Mouse (Mus musculus) layer of hippocampus, postnatal 14 days (tissue): ENCODE data around the gene Gpn2. TPM values are rescaled to one million over a fixed set of nuclear protein-coding genes. Genes with fewer than 3 reads are reported as not detected.

Source experiments
- DNase-seq, 2 experiments: peaks; one replicate each; pipeline ENCODE4 v3.0.0; 2021 to 2022; ENCODE audit warnings: low spot score in 2 of 2, mixed read lengths in 1 of 2
- total RNA-seq, 2 experiments: library from RNA; stranded (reverse); gene quantifications; 2 replicates each; pipeline ENCODE4 v1.2.3; 2021

The Gpn2 gene
- total RNA-seq, 2 experiments from 2014 or later = 11.1 to 11.4 TPM

- no peak for DNase-seq
Measured at GRCm38 (mm10) chr4:133583690-133584058, 488 bp upstream of the Gpn2 start.

DNA sequence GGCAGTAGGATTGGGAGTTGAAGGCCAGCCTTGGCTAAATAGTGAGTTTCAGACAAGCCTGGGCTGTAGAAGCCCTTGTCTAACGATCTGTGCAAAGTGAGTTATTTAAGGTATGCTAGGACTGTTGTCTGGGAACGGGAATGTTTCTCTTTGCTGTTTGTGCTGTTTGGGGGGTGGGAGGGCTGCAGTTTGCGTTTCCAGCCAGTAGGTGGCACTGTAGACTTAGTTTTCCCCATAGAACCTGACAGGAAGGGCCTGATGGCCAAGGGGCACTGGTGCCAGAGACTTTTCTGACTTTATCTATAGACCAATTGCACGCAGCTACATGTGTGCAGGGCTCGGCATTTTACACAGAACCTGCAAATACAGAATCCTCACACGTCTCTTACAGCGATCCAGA lies 8.4 kb downstream of the Gpn2 start:
- DNase-seq = peak; percentile 66 to 67

GRCm38 (mm10) chr4:133595538-133595937 lies 11.4 kb downstream of the Gpn2 start:
- no peak for DNase-seq

- no peak for DNase-seq
Measured at GRCm38 (mm10) chr4:133596084-133596483, 11.9 kb downstream of the Gpn2 start.

DNA sequence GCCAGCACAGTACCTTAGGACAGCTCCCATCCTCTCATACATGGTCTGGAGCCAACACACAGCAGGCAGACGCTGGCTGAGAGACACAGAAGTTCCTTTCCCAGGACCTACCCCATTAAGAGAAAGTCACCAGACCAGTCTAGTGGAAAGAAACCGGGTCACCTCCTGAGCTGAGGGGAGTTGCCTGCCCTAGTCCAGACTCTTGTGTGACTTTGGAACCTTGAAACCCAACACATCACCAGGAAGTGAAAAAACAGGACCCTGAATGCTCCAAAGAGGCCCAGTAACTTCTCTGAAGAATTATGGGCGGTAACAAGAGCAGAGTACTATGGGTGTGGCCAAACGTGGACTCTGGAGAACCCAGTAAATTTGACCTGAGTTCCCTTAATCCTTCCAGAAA lies 14.5 kb downstream of the Gpn2 start:
- no peak for DNase-seq

DNA sequence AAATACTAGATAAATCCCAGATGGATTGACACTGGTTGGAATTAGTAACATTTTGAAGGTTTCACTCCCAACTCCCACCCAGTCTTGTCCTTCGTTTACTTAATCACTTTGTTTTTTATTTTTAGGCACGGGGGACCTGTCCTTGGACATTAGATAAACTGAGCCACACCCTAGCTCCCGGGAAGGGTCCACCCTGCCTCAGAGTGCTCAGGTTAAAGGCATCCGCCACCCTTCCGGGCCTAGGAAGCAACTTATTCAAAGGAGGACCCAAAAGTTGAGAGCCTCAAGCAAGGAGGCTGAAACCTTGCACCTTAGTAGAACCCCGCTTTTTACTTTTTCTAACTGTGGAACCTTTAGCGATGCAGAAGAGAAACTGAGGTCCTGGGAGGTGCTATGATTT lies 15.0 kb downstream of the Gpn2 start:
- no peak for DNase-seq

- DNase-seq = peak; percentile 47 to 78
Measured at GRCm38 (mm10) chr4:133599571-133600073, 15.5 kb downstream of the Gpn2 start.

DNA sequence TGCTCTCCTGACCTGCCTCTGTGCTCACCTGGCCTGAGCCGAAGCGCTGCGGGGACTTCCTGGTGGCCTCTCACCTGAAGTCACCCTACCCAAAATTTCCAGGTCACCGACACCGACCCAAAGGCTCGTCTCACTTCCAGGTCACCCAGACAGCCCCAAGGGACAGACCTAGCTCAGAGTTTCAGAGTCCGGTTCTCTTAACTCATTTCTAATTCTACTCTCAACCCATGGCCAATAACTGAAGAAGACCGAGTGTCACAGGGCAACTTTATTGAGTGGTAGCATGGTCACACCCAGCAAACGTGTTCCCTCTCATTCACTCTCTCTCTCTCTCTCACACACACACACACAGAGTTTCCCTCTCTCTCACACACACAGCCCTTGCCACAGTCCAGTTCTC lies 16.1 kb downstream of the Gpn2 start:
- no peak for DNase-seq

DNA sequence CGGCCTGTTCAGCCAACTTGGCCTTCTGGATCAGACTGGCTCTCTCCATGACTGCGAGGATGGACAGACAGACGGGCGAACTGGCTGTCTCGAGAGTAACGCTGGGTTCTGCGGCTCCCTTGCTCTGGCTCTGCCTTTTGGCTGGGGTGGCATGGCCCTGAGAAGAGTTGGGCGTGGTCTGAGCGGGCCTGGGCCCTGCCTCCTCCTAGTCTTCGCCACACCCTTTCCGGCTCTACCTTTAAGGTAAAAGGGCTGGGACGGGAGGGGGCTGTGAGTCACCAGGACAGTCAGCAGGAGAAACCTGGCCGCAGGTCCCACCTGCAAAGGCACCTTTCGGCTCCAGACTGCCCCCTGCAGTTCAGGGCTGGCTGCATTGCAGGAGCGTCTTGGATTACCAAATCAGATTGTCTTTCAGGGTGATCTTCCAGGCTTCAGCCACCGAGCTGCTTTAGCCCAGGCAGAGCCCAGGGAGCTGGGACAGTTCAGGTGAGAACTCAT lies 17.6 kb downstream of the Gpn2 start, which contains the start of gene Sfn:
Sfn (minus strand) TSS at position 448 of the 498 bp plus-strand sequence.
- DNase-seq = no peak

- DNase-seq = no peak
Measured at GRCm38 (mm10) chr4:133603056-133603455, 18.9 kb downstream of the Gpn2 start.

DNA sequence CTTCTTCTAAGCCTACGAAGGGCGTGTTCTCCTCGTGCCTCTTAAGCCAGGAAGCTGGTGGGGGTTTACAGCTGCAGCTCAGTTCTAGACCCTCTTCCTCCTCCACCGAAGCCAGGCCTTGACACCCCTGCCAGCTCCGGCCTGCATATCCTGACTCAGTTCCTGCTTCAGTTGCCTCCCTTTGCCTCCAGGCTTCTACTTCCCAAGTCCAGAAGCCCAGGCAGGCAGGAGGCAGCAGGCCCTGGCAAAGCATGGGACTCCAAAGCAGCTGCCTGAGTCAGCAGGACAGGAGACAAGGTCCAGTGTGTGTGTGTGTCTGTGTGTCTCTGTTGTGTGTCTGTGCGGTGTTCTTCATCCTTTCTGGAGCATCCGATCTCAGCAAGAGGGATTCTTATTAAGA lies 20.0 kb downstream of the Gpn2 start:
- DNase-seq = no peak

GRCm38 (mm10) chr4:133604856-133605255 lies 20.7 kb downstream of the Gpn2 start:
- no peak for DNase-seq

GRCm38 (mm10) chr4:133605330-133605729 lies 21.2 kb downstream of the Gpn2 start:
- no peak for DNase-seq

DNA sequence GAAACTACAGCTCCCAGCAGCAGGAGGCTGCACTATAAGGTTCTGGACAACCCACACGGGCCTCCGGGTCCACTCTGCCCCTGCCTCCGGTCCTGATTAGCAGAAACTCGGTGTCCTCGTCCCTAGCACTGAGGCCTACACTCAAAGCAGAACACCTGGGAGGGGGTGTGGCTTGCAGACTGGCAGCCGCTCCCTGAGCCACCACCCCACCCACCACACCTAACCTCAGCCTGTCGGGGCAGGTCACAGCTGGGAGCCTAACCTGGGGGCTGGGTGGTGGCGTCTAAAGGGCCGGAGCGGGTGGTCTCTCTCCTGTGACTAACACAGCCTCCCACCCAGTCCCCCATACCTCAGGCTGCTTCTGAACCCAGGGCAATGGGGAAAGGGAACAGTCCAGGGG lies 23.1 kb downstream of the Gpn2 start:
- no peak for DNase-seq

GRCm38 (mm10) chr4:133609719-133610118 lies 25.6 kb downstream of the Gpn2 start:
- peak; percentile 57 to 66 for DNase-seq

- no peak for DNase-seq
Measured at GRCm38 (mm10) chr4:133611815-133612214, 27.7 kb downstream of the Gpn2 start.

DNA sequence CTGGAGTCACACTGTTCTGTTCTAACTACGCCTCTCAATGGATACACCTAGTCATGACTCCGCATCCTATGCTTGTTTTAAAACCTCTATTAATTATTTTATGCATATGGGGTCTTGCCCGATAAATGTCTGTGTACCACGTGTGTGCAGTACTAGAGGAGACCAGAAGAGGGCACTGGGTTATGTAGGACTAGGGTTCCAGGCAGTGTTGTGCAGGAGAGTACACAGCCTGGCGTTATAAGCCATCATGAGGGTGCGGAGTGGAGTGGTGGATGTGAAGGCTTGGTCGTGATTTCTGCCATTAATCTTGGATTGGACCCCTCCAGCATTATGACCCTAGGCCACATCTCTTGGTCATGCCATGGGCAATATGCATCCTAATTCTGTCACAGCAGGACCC lies 28.3 kb downstream of the Gpn2 start:
- no peak for DNase-seq

DNA sequence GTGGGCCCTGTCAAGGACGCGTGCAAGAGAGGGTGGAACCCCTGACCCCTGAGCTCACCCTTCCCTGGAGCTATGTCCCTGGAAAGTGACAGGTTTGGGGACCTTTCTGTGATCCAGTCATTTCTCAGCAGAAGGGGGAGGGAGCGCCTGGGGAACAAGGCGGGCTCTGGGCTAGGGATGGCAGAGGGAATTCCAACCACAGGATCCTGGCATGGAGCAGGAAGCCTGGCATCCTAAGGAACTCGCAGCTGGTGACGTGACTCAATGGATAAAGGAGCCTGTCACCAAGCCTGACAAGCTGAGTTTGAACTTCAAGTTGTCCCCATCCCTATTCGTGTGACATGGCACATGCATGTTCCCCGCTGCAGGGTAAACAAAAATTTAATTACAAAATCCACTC lies 28.9 kb downstream of the Gpn2 start:
- no peak for DNase-seq

DNA sequence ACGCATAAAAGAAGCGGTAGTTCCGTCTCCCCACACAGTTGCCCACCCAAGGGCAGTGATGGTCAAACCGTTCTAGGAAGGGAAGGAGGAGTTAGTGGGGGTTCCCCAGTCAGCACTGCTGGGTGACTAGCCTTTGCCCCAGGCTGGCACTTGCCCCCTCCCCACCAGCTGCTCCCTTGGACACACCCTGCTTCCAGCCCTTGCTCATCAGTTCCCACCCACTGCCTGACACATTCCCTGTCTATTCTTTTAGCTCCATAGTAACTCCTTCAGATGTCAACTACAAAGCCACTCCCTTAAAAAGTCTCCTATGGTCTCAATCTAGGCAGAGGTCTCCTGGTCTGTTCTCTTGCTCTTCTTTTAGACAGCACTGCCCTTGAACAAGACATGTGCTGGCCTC lies 29.7 kb downstream of the Gpn2 start:
- no peak for DNase-seq

GRCm38 (mm10) chr4:133614274-133614761 lies 30.2 kb downstream of the Gpn2 start:
- peak; percentile 29 to 38 for DNase-seq

DNA sequence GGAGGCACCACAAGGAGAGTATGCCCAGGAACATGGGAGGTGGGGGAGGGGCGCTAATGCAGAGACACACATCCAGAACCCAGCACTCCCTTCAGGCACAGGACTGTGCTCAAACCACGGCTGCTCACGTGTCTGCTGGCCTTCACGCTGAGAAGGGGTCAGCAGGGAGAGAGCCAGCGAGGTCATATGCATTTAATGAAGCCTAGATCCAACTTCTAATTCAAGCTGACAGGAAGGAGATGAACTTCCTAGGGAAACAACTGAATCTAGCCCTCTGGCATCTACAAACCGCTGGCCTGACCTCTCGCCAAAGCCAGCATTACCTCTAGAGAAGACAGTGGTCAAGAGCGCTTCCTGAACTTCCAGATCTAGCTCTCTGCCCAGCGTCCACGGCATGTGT lies 31.3 kb downstream of the Gpn2 start:
- DNase-seq = no peak

- DNase-seq = no peak
Measured at GRCm38 (mm10) chr4:133617936-133618335, 33.8 kb downstream of the Gpn2 start.

DNA sequence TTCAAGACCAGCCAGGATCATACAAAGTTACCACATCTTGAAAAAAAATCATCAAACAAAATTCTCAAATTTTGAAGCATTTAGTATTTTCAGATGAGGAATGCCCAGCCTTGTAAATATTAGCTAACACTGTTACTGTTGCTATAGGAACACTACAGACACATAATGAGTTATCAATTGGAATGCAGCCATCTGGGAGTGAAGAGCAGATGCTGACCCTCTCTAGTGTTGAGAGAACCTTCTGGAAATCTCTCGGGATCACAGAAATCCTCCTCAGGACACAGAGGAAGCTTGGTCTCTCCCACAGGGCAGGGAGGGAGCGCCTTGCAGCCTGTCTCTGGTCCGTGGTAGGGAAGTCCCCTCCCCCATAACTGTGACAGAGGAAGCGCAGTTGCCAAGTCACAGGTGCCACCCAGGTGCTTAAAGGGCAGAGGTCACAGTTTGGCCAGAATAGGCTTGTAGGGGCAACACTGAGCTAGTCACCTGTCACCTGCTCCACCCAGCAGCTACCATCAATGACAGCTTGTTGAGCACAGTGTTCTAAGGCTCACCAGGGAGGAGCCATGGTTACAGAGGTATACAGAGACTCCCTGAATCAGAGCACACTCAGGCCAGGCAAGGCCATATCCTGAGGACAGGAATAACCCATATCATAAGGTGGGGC lies 35.4 kb downstream of the Gpn2 start:
- DNase-seq = peak in 1 of 2 experiments; percentile 52
